Mouse (Mus musculus) kidney, adult 2 months (tissue): ENCODE measurements around the gene Thop1.

Source experiments
- CTCF ChIP-seq: fragments of 200-500 bp; conservative IDR thresholded peaks from 2 replicates; pipeline ENCODE4 v1.5.1; 2011; ENCODE audit warnings: low read depth, mild to moderate bottlenecking, control low read depth, low read length, moderate library complexity, mixed read lengths; ENCODE audit not compliant: insufficient read depth, insufficient read length
- POLR2A ChIP-seq: fragments of 200-500 bp; IDR thresholded peaks from one replicate; pipeline ENCODE4 v1.6.1; 2011; ENCODE audit warnings: low read depth, low read length, control low read depth

GRCm38 (mm10) chr10:81050645-81051044, 19.2 kb upstream of the Thop1 start:
- TF ChIP-seq CTCF (peak; percentile 49), POLR2A (no peak)
